Mouse (Mus musculus): ENCODE results near the gene Smarcad1. TPM values are rescaled to one million over a fixed set of nuclear protein-coding genes. Genes with fewer than 3 reads are reported as not detected.

Gene Smarcad1
- polyA plus RNA-seq, 1 experiment = 19.5 TPM

- TF ChIP-seq POLR2A (IDR thresholded peaks at IDR 0.05; ENCODE audit: borderline replicate concordance, control insufficient read depth, low read depth, low read length) (no peak), CTCF (IDR thresholded peaks at IDR 0.05; ENCODE audit: control insufficient read depth, insufficient read depth, low read length) (no peak)
- Histone ChIP-seq H3K4me3 (replicated peaks; ENCODE audit: control insufficient read depth, low read depth, low read length) (no peak overlapping the region), H3K4me1 (ENCODE audit: control insufficient read depth, insufficient read depth, low read length) (no peaks in the 10 kb centered on the region; the same call in 1 of the 2 replicates), H3K27ac (ENCODE audit: control insufficient read depth, insufficient read depth, low read depth, low read length, poor library complexity) (no peak overlapping the region)
- 34% methylated on average over 4 of the region's 4 CpGs for WGBS
Measured at GRCm38 (mm10) chr6:65146363-65146762, 104.0 kb downstream of the Smarcad1 start.

- TF ChIP-seq CTCF (IDR thresholded peaks at IDR 0.05; ENCODE audit: control insufficient read depth, insufficient read depth, low read length) (no peak), POLR2A (IDR thresholded peaks at IDR 0.05; ENCODE audit: borderline replicate concordance, control insufficient read depth, low read depth, low read length) (no peak)
- no peak overlapping the region for H3K4me3 ChIP-seq (replicated peaks; ENCODE audit: control insufficient read depth, low read depth, low read length)
- 47% methylated on average over 22 of the region's 22 CpGs for WGBS
- H3K27ac ChIP-seq (ENCODE audit: control insufficient read depth, insufficient read depth, low read depth, low read length, poor library complexity) = no peak overlapping the region
- H3K4me1 ChIP-seq (ENCODE audit: control insufficient read depth, insufficient read depth, low read length) = no peaks in the 10 kb centered on the region; the same call in 1 of the 2 replicates
Measured at GRCm38 (mm10) chr6:65150703-65151102, 108.3 kb downstream of the Smarcad1 start.

GRCm38 (mm10) chr6:65153570-65153969 is 111.2 kb downstream of the Smarcad1 start:
- WGBS = 70% methylated on average over 3 of the region's 3 CpGs
- Histone ChIP-seq H3K4me1 (ENCODE audit: control insufficient read depth, insufficient read depth, low read length) (no peaks in the 10 kb centered on the region), H3K4me3 (replicated peaks; ENCODE audit: control insufficient read depth, low read depth, low read length) (no peak overlapping the region), H3K27ac (ENCODE audit: control insufficient read depth, insufficient read depth, low read depth, low read length, poor library complexity) (no peak overlapping the region)
- no peak for TF ChIP-seq POLR2A (IDR thresholded peaks at IDR 0.05; ENCODE audit: borderline replicate concordance, control insufficient read depth, low read depth, low read length)
- TF ChIP-seq CTCF (IDR thresholded peaks at IDR 0.05; ENCODE audit: control insufficient read depth, insufficient read depth, low read length) = no peak

- TF ChIP-seq POLR2A (IDR thresholded peaks at IDR 0.05; ENCODE audit: borderline replicate concordance, control insufficient read depth, low read depth, low read length) (no peak), CTCF (IDR thresholded peaks at IDR 0.05; ENCODE audit: control insufficient read depth, insufficient read depth, low read length) (no peak)
- WGBS = 83% methylated on average over 4 of the region's 4 CpGs
- Histone ChIP-seq H3K27ac (ENCODE audit: control insufficient read depth, insufficient read depth, low read depth, low read length, poor library complexity) (no peak overlapping the region), H3K4me3 (replicated peaks; ENCODE audit: control insufficient read depth, low read depth, low read length) (no peak overlapping the region), H3K4me1 (ENCODE audit: control insufficient read depth, insufficient read depth, low read length) (no peaks in the 10 kb centered on the region)
Measured at GRCm38 (mm10) chr6:65157042-65157441, 114.7 kb downstream of the Smarcad1 start.

- no peak for TF ChIP-seq CTCF (IDR thresholded peaks at IDR 0.05; ENCODE audit: control insufficient read depth, insufficient read depth, low read length)
- no peak for TF ChIP-seq POLR2A (IDR thresholded peaks at IDR 0.05; ENCODE audit: borderline replicate concordance, control insufficient read depth, low read depth, low read length)
- H3K4me1 ChIP-seq (ENCODE audit: control insufficient read depth, insufficient read depth, low read length) = no peaks in the 10 kb centered on the region; the same call in 1 of the 2 replicates
- WGBS = 86% methylated on average over 4 of the region's 4 CpGs
- no peak overlapping the region for H3K4me3 ChIP-seq (replicated peaks; ENCODE audit: control insufficient read depth, low read depth, low read length)
- no peak overlapping the region for H3K27ac ChIP-seq (ENCODE audit: control insufficient read depth, insufficient read depth, low read depth, low read length, poor library complexity)
Measured at GRCm38 (mm10) chr6:65159381-65159942, 117.1 kb downstream of the Smarcad1 start.

GRCm38 (mm10) chr6:65164137-65164536 is 121.8 kb downstream of the Smarcad1 start:
- no peak overlapping the region for H3K4me3 ChIP-seq (replicated peaks; ENCODE audit: control insufficient read depth, low read depth, low read length)
- no peaks in the 10 kb centered on the region; the same call in 1 of the 2 replicates for H3K4me1 ChIP-seq (ENCODE audit: control insufficient read depth, insufficient read depth, low read length)
- TF ChIP-seq CTCF (IDR thresholded peaks at IDR 0.05; ENCODE audit: control insufficient read depth, insufficient read depth, low read length) (no peak), POLR2A (IDR thresholded peaks at IDR 0.05; ENCODE audit: borderline replicate concordance, control insufficient read depth, low read depth, low read length) (no peak)
- H3K27ac ChIP-seq (ENCODE audit: control insufficient read depth, insufficient read depth, low read depth, low read length, poor library complexity) = no peak overlapping the region
- WGBS = 9% methylated on average over 6 of the region's 6 CpGs

- no peaks in the 10 kb centered on the region; the same call in 1 of the 2 replicates for H3K4me1 ChIP-seq (ENCODE audit: control insufficient read depth, insufficient read depth, low read length)
- H3K4me3 ChIP-seq (replicated peaks; ENCODE audit: control insufficient read depth, low read depth, low read length) = no peak overlapping the region
- no peak overlapping the region for H3K27ac ChIP-seq (ENCODE audit: control insufficient read depth, insufficient read depth, low read depth, low read length, poor library complexity)
- 22% methylated on average over 5 of the region's 5 CpGs for WGBS
- TF ChIP-seq POLR2A (IDR thresholded peaks at IDR 0.05; ENCODE audit: borderline replicate concordance, control insufficient read depth, low read depth, low read length) = no peak
- no peak for TF ChIP-seq CTCF (IDR thresholded peaks at IDR 0.05; ENCODE audit: control insufficient read depth, insufficient read depth, low read length)
Measured at GRCm38 (mm10) chr6:65164977-65165376, 122.6 kb downstream of the Smarcad1 start.

Other genes with a start within 250 kb of the Smarcad1 start
- 4.6 and 7.1 TPM in 2 replicates for gene Hpgds, start 102.3 kb downstream of the Smarcad1 start, polyA plus RNA-seq (2011; ENCODE audit: insufficient read depth, insufficient read length, low replicate concordance, missing spikeins)

Measured in bone marrow, adult 2 months (tissue).